Mouse (Mus musculus) adrenal gland, adult (tissue): ENCODE results near the gene Chmp2b.

Experiments
- DNase-seq, 2 experiments: peaks; one replicate each; pipeline ENCODE4 v3.0.0; 2022 to 2023; ENCODE audit warnings: low spot score in 1 of 2; ENCODE audit not compliant: inconsistent age in 2 of 2

The Chmp2b gene

DNA sequence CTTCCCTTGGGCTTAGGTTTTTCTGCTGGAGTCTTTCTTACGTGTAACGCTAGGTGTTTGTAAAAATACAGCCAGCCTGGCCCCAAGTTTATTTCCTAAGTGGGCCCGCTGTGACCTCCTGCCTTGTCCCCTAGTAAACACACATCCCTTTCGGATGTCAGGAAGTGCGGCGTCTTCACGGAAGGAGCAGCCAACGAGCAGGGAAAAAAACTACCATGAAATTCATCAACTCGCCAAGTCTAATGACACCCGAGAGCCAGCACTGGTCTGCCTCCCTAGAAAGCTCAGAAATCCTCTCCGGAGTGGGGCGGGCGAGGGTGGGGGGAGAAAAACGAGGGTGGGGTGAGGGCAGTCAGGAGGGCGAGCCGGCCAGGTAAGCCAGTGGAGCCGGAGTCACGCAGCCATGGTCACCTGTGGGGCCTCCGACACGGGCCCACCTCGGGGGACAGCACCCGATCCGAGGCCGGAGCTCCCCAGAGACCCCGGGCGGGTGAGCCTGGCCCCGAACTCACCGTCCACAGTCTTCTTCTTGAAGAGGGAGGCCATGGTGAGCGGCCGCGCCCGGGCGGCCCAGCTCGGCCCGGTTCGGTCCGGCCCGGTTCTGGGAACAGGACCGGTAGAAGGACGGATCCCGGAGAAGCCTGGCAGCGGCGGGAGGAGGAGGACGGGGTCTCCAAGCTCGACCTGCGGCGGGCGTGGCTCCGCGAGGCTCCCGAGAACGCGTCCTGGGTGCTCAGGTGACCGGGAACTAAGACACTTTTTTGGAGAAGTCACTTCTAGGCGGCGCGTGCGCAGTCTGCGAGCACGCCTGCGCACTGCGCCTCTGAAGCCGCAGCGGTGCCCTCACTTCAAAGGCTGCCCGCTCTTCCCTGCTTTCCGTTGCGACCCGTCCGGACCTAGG is at the start of gene Chmp2b:
Gene Chmp2b, minus strand, starts transcription at position 764 of the 901 bp plus-strand sequence.
- DNase-seq: peak; percentile 89 to 96

DNA sequence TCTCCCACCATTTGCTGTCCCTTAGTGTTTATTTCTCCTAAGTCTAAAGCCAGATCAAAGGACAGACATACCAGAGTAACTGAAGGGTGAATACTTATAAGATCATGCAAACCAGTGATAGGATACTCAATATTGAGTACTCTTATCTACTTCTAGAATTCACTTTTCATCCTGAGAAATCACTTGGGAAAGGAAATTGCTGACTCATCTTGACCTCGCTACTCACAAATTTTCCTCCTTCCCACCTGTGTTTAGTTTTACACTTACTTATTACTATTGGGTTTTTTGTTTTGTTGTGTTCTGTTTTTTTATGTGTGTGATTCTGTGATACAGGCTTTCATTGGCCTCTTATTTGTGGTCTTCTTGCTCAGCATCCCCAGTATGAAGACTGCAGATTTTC is 49.2 kb upstream of the Chmp2b start:
- no peak for DNase-seq

DNA sequence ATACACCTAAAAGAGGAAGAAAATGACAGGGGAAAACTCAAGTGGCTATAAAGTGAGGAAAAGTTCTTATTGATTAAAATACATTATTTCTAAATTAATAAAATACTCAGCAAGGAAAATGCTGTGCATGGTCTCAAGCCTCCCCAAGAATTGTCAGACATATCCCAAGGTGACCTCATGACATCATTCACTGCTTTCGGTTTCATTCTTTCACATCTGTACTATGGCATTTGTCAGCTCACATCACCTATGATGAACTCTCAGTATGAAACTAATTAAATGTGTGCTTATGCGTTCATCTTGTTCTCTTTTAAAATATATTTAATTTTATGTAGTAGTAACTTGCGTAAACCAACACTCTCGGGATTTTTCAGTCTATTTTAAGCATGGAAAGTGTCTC is 38.3 kb upstream of the Chmp2b start:
- DNase-seq: no peak

DNA sequence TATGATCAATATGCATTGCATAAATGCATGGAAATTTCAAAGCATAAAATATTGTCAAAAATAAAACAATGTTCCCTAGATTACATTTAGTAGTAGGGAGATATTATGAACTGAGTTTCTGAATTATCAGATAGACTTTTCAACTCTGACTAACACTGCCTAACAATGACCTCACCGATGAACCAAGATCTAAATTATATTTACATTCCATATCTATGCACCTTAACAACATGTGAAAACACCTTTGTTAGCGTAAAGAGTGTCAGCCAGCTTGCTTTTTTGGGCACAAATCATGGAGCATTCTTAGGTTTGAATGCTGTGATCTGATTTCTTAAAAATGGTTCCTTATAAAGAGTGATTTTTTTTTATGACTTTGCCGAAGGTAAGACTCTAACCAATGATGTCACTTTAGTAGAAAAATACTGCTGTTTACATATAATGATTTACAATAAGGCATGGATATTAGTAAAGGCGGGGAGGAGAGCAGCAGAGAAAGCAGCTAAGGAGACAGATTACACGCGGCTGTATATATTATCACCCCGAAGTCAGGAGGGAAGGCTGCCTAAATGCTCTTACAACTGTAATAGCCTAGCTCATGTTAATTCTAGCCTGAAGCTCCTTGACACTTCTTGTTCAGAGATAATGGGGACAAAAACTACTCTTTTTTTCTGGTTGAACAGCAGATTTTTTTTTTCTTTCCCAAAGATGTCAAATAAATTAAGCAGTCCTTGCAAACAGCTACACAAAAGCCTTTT is 23.8 kb upstream of the Chmp2b start:
- DNase-seq: no peak

DNA sequence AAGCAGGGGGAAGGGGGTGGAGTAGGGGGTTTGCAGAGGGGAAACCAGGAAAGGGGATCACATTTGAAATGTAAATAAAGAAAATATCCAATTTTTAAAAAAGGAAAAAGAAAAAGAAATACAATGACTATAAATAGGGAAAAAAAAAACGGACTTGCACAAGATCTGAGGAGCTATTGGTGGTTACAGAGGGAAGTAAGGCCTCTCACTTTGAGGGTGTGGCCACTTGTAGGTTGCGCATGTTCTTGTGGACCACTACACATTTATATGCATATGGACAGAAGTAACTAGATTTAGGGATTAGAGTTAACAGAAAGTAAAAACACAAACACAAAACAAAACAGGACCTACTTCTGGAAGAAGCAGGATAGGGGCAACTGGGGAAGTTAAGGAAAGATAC is 23.2 kb upstream of the Chmp2b start:
- DNase-seq: no peak

DNA sequence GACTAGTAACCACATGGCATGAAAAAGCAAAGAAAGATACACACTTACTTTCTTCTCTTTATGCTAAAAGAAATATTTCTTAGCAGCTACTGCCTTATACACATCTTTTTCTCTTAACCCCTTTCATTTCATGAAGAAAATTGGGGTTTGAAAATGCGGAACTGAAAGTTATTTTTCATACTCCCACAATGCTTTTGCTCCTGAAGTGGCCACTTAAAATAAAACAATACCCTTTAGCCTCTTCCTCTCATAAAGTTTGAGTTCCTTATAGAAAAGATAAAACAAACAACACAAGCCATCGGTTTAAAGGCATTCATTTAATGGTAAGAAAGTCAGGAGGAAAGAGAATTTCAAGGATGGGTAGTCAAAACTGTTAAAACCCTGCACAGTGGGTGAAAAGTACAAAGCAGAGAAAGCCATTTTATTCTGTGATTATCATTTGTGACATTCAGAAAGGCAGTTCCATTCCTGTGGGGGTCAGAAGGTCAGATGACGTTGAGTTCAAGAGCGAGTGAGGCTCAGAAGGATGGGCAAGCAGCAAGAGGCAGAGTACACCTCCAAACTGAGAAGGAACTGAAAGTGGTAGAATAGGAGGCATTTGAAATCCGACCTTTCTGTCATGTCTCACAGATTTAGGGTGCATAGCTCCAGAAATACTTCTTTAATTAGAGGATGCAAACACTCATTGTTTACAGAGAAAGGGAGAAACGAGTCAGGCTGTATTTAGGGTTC is 14.9 kb upstream of the Chmp2b start:
- DNase-seq: no peak

DNA sequence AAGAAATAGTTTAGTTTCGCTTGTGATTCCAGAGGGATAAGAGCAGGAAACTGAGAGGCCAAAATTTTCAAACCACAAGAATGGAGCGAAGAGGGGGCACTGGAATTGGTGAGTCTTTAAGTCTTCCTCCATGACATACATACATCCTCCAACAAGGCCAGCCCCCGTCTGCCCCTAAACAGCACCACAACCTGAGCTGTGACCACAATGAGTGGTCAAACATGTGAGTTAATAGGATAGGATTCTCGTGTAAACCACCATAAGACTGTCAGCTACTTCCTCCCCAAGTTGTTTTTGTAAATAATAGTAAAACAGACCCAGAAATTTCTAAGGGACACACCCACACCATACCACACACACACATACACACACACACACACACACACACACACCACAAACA is 6.3 kb upstream of the Chmp2b start:
- no peak for DNase-seq

DNA sequence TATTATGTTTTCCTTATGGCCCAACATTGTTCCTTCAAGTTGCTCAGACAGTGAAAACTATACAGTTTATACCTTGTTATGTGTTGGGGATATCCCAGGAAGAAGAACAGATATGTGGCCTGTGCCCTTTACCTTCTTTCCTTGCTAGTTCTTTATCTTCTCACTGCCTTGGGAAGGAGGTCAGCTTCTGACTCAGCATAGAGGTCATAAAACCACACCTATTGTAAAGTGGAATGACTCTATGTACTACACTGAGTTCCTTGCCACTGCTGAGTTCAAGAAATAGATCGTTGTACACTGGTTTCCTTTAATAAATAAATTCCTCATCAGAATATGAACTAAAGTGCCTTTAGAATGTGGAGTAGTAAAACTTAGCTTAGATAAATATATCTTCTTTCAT is 2.4 kb upstream of the Chmp2b start:
- DNase-seq: no peak

DNA sequence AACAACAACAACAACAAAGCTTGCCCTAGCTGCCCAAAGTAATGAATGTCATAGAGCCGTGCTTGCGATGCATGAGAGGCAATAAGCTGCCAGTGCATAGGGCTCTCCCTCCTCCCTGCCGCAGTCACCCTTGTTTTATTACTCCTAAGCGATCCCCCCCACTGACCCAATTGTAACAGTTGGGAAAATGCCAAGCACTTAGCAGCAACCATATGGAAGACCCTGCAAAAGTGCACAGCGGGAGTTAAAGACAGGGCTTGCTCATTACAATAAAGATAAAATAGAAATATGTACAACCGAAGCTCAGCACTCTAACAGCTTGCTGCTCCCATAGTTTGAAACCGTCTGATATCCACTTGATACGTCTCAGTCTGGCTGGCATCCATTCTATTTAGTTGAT is 1.8 kb upstream of the Chmp2b start:
- DNase-seq: no peak

DNA sequence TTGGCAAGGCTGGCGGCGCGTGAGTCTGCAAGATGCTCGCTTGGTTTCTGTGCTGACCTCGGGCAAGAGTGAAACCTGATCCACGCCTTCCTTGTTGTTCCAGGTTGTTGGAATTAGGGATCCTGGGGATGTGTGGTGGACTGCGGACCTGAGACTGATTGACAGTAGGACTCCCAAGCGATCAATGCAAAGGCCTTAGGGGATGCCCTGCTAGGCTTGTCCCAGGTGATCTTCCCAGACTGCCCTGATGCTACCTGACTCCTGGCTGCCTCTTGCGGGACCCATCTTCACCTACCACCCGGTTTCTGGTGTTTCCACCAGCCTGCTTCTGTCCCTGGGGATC is 309 bp upstream of the Chmp2b start:
- no peak for DNase-seq

DNA sequence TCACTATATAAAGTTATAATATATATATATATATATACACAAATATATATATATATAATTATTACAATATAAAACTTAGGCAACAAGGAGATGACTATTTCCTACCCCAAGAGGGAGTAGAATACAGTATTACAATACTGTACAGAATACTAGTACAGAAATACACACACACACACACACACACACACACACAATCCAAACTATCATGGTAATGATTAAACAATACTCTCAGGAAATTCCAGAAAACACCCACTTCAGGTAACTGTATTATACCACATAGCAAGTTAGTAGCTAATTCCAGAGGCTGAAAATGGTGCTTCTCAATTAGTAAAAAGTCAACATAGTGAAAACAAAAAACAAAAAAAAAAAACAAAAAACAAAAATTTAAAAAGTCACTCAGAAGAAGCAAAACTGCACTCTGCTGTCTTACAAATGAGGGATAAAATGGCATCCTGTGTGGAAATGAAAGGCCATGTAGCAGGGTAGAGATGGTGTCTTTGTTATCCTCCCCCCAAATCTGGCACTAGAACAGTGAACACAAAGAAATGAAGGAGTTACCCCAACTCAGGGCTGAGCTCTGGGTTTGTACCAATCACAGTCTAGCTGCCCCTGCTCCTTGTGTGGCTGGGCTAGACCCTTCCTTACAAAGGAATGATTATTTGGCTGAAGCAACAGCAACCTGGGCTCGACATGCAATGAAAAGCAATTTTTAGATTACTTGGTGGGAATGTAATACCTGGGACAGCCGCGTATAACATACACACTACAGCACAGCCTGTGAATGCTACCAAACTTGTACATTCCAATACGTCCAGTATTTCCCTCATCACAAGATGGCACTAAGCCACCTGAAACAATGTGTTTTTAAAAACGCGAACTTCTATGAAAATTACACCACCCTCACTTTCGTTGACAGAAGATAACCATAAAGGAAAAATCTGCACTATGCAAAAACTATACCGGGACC is 1.2 kb downstream of the Chmp2b start:
- no peak for DNase-seq

DNA sequence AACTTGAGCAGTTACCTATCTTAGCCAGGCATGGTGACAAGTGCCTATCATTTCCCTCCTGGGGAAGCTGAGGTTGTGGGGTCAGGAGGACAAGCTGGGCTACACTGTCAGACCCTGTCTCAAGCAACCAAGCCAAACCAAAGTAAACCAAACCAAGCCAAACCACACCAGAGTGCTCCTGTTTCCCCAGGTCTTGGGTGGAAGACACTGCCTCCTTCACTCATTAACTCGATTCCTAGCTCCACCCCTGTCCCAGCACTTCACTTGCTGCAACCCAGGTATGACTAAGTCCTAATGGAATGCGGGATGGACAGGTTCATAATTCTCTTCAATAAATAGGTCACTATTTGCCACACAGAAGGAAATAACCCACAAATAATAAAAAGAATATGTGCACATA is 2.9 kb downstream of the Chmp2b start:
- DNase-seq: peak in 1 of 2 experiments; percentile 37

DNA sequence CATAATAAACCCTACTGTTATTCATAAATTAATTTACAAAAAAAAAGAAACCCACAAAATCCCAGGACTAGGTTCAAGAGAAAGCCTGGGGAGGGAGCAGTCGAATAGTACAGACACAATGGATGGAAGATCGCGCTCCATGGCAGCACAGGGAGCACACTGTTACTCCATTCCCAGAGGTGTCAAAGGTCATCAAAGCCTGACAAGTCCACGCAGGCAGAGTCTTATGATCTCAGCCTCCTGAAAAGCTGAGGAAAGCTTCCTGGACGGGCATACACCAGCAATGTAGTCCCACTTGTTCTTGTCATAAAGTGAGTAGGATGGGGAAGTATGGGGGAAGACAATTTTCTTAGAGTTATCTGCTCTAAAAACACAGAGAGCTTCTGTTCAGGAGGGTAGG is 5.2 kb downstream of the Chmp2b start:
- no peak for DNase-seq

DNA sequence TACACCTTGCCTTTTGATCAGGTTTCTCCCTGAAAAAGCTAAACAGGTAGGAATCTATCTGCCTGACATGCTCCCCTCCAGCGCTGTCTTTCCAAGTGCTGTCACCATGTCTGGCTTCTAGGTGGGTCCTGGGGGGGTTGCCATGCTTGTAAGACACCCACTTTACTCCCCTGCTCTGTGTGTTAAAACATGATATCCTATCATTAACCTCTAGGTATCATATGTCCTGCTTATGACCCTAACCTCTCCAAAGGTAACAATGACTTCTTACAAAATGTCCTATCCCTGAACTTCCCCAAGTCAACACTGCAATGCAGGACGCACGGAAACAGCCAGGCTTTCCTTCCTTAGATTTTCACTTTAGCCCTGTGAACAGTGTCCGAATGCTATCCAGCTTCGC is 8.3 kb downstream of the Chmp2b start:
- DNase-seq: peak in 1 of 2 experiments; percentile 29

DNA sequence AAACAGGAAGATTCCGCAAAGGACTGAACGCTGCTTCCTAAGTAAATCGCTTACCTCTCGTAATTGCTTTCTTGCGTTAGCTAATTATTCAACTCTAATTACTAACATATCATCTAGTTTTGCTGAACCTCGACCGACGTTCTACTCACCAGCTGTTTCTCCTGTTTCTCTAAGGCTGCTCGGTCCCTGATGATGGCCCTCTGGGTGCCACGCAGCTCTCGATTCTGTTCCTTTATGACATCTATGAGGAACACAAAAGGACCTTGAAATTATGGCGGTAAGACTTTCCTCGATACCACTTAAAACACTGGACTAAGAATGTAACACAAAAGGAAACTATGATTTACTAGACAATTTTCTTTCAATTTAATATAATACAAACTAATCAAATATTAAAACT is 11.7 kb downstream of the Chmp2b start:
- no peak for DNase-seq

DNA sequence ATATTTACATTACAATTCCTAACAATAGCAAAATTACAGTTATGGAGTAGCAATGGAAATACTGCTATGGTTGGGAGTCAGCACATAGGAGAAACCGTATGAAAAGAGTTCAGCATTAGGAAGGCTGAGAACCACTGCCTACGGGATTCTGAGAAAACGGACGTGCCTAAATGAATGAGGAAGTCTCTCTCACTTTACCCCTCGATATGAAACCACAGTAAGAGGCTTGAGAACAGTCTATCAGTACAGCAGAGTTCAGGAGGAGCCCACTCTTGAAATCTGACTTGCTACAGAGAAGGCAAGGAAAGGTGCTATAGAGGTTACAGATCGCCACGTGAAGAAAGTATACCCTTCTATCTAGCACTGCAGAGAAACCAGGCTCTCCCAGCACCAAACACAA is 13.6 kb downstream of the Chmp2b start:
- no peak for DNase-seq

DNA sequence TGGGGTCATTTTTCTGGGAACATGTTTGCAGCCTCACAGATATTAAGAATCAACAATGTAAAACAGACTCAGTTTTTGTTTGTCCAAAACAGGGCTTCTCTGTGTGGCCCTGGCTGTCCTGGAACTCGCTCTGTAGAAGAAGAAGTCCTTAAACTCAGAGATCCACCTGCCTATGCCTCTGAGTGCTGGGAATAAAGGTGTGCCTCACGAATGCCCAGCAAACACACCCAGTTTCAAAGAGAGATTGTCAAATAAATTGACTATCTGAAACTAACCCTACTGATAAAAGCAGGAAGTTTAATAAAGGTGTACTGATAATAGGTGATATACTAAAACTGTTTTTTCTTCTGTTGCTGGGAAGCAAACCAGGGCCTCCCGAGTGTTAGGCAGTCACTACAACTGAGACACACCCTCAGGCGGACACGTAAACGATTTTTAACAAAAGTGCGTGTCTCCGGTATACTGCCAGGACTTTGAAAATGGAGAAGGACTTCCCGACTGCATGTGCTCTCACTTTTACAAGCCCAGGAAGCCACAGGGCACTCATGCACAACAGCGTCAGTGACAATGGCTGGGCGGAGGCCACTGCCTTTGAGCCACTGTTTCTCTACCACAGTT is 18.7 kb downstream of the Chmp2b start:
- no peak for DNase-seq

DNA sequence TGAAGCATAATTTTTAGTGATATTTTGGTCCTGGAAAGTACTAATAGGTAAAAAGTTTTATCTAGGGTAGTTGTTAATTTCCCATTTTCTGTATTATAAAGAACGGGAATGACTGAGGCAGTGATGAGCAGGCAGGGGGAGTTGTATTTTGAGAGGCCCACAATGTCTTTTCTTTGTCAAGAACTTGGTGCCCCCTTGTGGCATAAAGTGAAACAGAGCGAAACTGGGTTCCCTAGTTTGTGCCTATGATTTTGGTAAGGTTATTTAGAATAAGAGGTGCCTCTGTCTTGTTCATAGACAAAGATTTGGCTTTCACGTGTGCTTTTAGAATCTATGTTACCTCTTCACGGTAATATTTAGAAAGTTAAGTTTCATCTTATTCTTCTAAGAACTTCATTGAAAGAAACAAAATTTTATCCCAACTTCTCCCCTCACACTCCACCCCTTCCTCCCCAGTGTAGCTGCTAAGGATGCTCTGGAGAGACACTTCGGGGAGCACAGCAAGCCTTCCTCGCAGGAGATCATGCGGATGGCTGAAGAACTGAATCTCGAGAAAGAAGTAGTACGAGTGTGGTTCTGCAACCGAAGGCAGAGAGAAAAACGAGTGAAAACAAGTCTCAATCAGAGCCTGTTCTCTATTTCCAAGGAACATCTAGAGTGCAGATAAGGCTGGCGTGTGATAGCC is 29.1 kb downstream of the Chmp2b start:
- peak in 1 of 2 experiments; percentile 70 for DNase-seq

DNA sequence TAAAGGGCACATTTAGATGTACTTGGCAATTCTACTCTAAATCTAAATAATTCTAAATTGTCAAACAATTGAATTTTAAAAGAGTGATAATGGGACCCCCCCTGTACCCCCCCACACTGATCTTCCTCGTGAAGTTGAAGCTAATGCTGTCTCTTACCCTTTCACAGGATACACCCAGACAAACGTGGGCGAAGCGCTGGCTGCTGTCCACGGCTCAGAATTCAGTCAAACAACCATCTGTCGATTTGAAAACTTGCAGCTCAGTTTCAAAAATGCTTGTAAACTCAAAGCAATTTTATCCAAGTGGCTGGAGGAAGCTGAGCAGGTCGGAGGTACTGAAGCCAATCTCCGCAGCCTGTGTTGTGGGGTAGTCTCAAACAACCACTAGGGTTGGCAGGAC is 30.9 kb downstream of the Chmp2b start:
- DNase-seq: no peak

DNA sequence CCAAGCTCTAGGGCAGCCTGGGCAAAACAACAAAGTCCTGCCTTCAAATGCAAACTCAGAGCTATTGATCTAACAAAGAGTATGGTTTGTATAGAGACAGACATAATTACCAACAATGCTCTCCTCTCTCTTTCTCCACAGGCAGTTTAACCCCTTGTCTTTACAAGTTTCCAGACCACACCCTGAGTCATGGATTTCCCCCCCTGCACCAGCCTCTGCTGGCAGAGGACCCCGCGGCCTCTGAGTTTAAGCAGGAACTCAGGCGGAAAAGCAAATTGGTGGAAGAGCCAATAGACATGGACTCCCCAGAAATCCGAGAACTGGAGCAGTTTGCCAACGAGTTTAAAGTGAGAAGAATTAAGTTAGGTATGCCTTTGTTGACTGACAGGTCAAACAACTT is 32.9 kb downstream of the Chmp2b start:
- DNase-seq: no peak
